Mouse (Mus musculus) lung, postnatal 0 days (tissue): ENCODE results near the gene Hps4. TPM values are rescaled to one million over a fixed set of nuclear protein-coding genes. Genes with fewer than 3 reads are reported as not detected.

Experiments used
- ATAC-seq: fragments of 200-750 bp; cut with Nextera tagmentation; 2 replicates; pipeline ENCODE4 v1.8.0; 2017; ENCODE audit warnings: moderate library complexity
- DNase-seq: peaks from one replicate; pipeline ENCODE4 v3.0.0-alpha.2; 2016; ENCODE audit warnings: low spot score
- H3K27ac ChIP-seq: fragments of 300-500 bp; sonication (generic); 2 replicates; pipeline ENCODE4 v1.5.1; 2014; ENCODE audit warnings: antibody characterized with exemption, mild to moderate bottlenecking, low read length, mixed read lengths
- H3K27me3 ChIP-seq: fragments of 300-500 bp; sonication (generic); replicated peaks from 2 replicates; pipeline ENCODE4 v1.6.1; 2014; ENCODE audit warnings: low read length, mixed read lengths; ENCODE audit not compliant: insufficient read depth
- H3K36me3 ChIP-seq: fragments of 300-500 bp; sonication (generic); 2 replicates; pipeline ENCODE4 v1.6.1; 2014; ENCODE audit warnings: low read length, mixed read lengths; ENCODE audit not compliant: insufficient read depth
- H3K4me1 ChIP-seq: fragments of 300-500 bp; sonication (generic); 2 replicates; pipeline ENCODE4 v1.6.1; 2014; ENCODE audit warnings: antibody characterized with exemption, low read depth, low read length, mixed read lengths; ENCODE audit not compliant: insufficient read depth
- H3K4me2 ChIP-seq: fragments of 300-500 bp; sonication (generic); replicated peaks from 2 replicates; pipeline ENCODE4 v1.6.1; 2014; ENCODE audit warnings: low read depth, mild to moderate bottlenecking, low read length, moderate library complexity, mixed read lengths
- H3K4me3 ChIP-seq: fragments of 300-500 bp; sonication (generic); 2 replicates; pipeline ENCODE4 v1.5.1; 2014; ENCODE audit warnings: low read depth, low read length
- H3K9ac ChIP-seq: fragments of 300-500 bp; sonication (generic); replicated peaks from 2 replicates; pipeline ENCODE4 v1.6.1; 2014; ENCODE audit warnings: low read depth, mild to moderate bottlenecking
- H3K9me3 ChIP-seq: fragments of 300-500 bp; sonication (generic); 2 replicates; pipeline ENCODE4 v1.6.1; 2016; ENCODE audit warnings: low read length, mixed read lengths
- CTCF ChIP-seq: IDR thresholded peaks from 2 replicates; pipeline ENCODE4 v1.5.1; 2016; ENCODE audit warnings: antibody characterized with exemption, mild to moderate bottlenecking
- EP300 ChIP-seq: IDR thresholded peaks from 2 replicates; pipeline ENCODE4 v1.6.1; 2016; ENCODE audit warnings: antibody characterized with exemption, mild to moderate bottlenecking, control low read depth
- WGBS: fragments of 180-500 bp; shearing (Covaris S2); extraction: QIAGEN DNeasy Blood & Tissue Kit; methylation state at CpG from one replicate; pipeline ENCODE4 v1.1.7; 2014; 5-methylcytosine and 5-hydroxymethylcytosine counted together
- polyA plus RNA-seq: library from polyadenylated mRNA; unstranded; fragments of >200 nt; fragmentation: Nextera tagmentation; extraction: Ambion mirVana; gene quantifications from 2 replicates; pipeline ENCODE4 v1.2.1, GENCODE M21; 2015

Gene Hps4
- polyA plus RNA-seq, 1 experiment from 2014 or later: 19.7 TPM

DNA sequence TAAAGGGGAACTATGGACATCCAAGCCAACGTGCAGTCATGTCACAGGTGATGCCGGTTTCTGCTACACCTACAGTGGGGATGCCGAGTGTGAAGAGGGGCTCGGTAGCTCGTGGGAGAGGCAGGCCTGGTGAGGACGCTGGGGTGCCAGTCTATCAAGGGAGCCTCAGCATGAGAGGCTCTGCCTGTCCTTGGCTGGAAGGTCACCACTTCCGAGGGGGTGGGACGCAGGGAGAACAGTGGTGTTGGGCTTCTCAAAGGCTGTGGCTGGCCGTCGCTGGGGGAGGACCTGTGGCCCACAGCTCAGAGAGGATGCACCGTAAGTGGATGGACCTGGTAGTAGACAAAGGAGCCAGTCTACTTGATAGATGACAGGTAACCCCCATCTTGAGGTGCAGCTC, 38.3 kb downstream of the Hps4 start:
- 67% methylated on average over 11 of the region's 11 CpGs for WGBS
- Histone ChIP-seq H3K36me3 (no peaks in the 10 kb centered on the region), H3K27me3 (no peaks in the 10 kb centered on the region), H3K4me2 (no peak overlapping the region), H3K4me1 (no peaks in the 10 kb centered on the region), H3K9ac (no peak overlapping the region), H3K27ac (no peak overlapping the region), H3K9me3 (no peaks in the 10 kb centered on the region), H3K4me3 (no peak overlapping the region)
- DNase-seq (no peak), ATAC-seq (no peak)
- TF ChIP-seq CTCF (no peak), EP300 (no peak)

GRCm38 (mm10) chr5:112382042-112382441, 39.2 kb downstream of the Hps4 start:
- DNase-seq (no peak), ATAC-seq (no peak)
- Histone ChIP-seq H3K4me2 (no peak overlapping the region), H3K27me3 (no peaks in the 10 kb centered on the region), H3K36me3 (no peaks in the 10 kb centered on the region), H3K4me3 (no peak overlapping the region), H3K9me3 (no peaks in the 10 kb centered on the region), H3K9ac (no peak overlapping the region), H3K27ac (no peak overlapping the region), H3K4me1 (no peaks in the 10 kb centered on the region)
- no peak for TF ChIP-seq CTCF
- no peak for TF ChIP-seq EP300
- 58% methylated on average over 5 of the region's 9 CpGs for WGBS

DNA sequence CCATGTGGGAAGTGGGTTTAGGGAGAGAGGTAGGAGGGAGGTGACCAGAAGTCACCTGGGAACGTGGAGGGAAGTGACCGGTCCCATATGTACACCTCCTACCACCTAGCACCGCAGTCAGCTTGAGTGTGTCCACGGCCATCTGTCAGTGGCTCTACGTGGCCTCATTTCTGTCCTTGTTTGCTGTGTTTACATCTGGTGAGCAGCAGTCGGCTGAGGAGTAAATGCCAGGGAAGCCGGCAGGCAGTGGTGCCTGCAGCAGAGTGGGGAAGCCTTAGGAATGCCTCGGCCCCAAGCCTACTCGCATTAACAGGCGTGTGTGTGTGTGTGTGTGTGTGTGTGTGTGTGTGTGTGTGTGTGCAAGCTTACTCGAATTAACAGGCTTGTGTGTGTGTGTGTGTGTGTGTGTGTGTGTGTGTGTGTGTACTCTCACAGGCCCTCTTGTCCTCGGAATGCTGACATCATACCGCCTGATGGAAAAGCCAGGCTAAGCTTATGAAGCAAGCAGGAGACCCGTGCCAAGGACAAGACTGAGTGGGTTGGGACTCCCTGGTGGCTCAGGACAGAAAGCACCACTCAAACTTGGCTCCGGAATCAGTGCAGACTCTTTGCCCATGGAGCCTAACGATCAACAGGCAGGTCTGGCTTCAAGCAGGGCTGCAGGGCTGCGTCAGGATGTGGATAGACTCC, 39.9 kb downstream of the Hps4 start:
- peak; percentile 85 for DNase-seq
- TF ChIP-seq EP300 (no peak), CTCF (no peak)
- Histone ChIP-seq H3K36me3 (no peaks in the 10 kb centered on the region), H3K4me3 (no peak overlapping the region), H3K4me2 (no peak overlapping the region), H3K9me3 (no peaks in the 10 kb centered on the region), H3K4me1 (no peaks in the 10 kb centered on the region), H3K9ac (no peak overlapping the region), H3K27me3 (no peaks in the 10 kb centered on the region), H3K27ac (no peak overlapping the region)
- 40% methylated on average over 16 of the region's 17 CpGs for WGBS
- ATAC-seq: peak; percentile 89

- Histone ChIP-seq H3K9me3 (no peaks in the 10 kb centered on the region), H3K27me3 (no peaks in the 10 kb centered on the region), H3K4me3 (no peak overlapping the region), H3K9ac (no peak overlapping the region), H3K4me1 (no peaks in the 10 kb centered on the region), H3K4me2 (no peak overlapping the region), H3K27ac (no peak overlapping the region), H3K36me3 (no peaks in the 10 kb centered on the region)
- DNase-seq: no peak
- no peak for TF ChIP-seq EP300
- no peak for TF ChIP-seq CTCF
- 82% methylated on average over 13 of the region's 13 CpGs for WGBS
- no peak for ATAC-seq
Observed at GRCm38 (mm10) chr5:112384805-112385472, 42.1 kb downstream of the Hps4 start.

DNA sequence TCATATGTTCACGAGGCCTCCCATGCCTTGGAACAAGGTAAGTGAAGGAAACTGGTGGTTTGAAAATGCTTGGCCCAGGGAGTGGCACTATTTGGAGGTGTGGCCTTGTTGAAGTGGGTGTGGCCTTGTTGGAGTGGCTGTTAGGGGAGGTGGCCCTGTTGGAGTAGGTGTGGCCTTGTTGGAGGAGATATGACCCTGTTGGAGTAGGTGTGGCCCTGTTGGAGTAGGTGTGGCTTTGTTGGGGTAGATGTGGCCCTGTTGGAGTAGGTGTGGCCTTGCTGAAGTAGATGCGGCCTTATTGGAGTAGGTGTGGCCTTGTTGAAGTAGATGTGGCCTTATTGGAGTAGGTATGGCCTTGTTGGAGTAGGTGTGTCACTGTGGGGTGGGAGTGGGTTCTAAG, 43.1 kb downstream of the Hps4 start:
- no peak for DNase-seq
- H3K27ac ChIP-seq: no peak overlapping the region
- no peak overlapping the region for H3K4me3 ChIP-seq
- no peaks in the 10 kb centered on the region for H3K4me1 ChIP-seq
- 65% methylated on average over 2 of the region's 2 CpGs for WGBS
- no peak for ATAC-seq
- no peaks in the 10 kb centered on the region for H3K27me3 ChIP-seq
- H3K36me3 ChIP-seq: no peaks in the 10 kb centered on the region
- no peaks in the 10 kb centered on the region for H3K9me3 ChIP-seq
- no peak overlapping the region for H3K4me2 ChIP-seq
- H3K9ac ChIP-seq: no peak overlapping the region
- TF ChIP-seq EP300 (no peak), CTCF (no peak)

- H3K36me3 ChIP-seq: no peaks in the 10 kb centered on the region
- H3K9me3 ChIP-seq: no peaks in the 10 kb centered on the region
- H3K9ac ChIP-seq: no peak overlapping the region
- 80% methylated on average over 9 of the region's 9 CpGs for WGBS
- H3K27ac ChIP-seq: no peak overlapping the region
- no peaks in the 10 kb centered on the region for H3K4me1 ChIP-seq
- H3K4me3 ChIP-seq: no peak overlapping the region
- H3K27me3 ChIP-seq: peaks cover 18% of the 10 kb centered on the region
- TF ChIP-seq EP300 (no peak), CTCF (no peak)
- no peak for ATAC-seq
- no peak overlapping the region for H3K4me2 ChIP-seq
- DNase-seq: no peak
Observed at GRCm38 (mm10) chr5:112389352-112389751, 46.5 kb downstream of the Hps4 start.
